In the genomic region with DNA sequence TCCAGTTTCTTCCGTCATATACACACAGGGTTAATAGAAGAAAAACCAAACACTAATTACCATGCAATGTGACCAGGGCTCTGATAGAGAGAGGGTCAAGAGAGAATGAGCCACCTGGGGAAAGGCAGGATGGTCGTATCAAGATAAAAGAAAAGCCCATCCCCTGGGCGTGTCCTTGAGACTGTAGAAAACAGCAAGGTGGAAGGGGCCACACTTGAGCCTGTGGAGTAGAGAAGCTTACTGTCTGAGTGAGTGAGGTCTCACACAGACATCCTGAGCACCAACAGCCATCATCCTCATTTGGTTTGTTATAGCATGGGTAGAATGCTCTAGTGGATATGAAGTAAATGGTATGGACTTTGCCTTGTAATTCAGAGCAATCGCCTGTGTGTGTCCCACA, we compare ENCODE assay signal across 31 mouse cellular contexts.
"Had no signal": no experiment of that assay in that cellular context is flagged by ENCODE, and none has a peak within 500 bp of the region (broad histone marks: within the 10 kb centered on the region; RNA-seq: fewer than 3 reads in every experiment).

No protein-coding gene starts in this region.

- H3K4me1 ChIP-seq: liver, embryonic 12.5 days; liver, embryonic 13.5 days; liver, embryonic 15.5 days had no signal

- H3K36me3 ChIP-seq: limb, embryonic 10.5 days; limb, embryonic 12.5 days; limb, embryonic 13.5 days; limb, embryonic 15.5 days; liver, embryonic 12.5 days; liver, embryonic 13.5 days; liver, embryonic 15.5 days; lung, embryonic 15.5 days; midbrain, embryonic 10.5 days; midbrain, embryonic 12.5 days; midbrain, embryonic 13.5 days; midbrain, embryonic 15.5 days; neural tube, embryonic 12.5 days had no signal

- H3K27me3 ChIP-seq: limb, embryonic 15.5 days had no signal

- ATAC-seq: liver, embryonic 12.5 days; liver, postnatal 0 days; lung, postnatal 0 days; midbrain, embryonic 13.5 days; midbrain, embryonic 15.5 days; midbrain, embryonic 16.5 days had no signal

- H3K9ac ChIP-seq: limb, embryonic 12.5 days; limb, embryonic 13.5 days; limb, embryonic 15.5 days; liver, embryonic 12.5 days; liver, embryonic 13.5 days; liver, embryonic 14.5 days; liver, embryonic 15.5 days; liver, postnatal 0 days; lung, embryonic 14.5 days; lung, embryonic 15.5 days; midbrain, embryonic 12.5 days; midbrain, embryonic 13.5 days; midbrain, embryonic 15.5 days; neural tube, embryonic 12.5 days had no signal

- H3K4me2 ChIP-seq: limb, embryonic 12.5 days; limb, embryonic 13.5 days; limb, embryonic 15.5 days; liver, embryonic 11.5 days; liver, embryonic 12.5 days; liver, embryonic 13.5 days; liver, embryonic 15.5 days; lung, embryonic 14.5 days; lung, embryonic 15.5 days; midbrain, embryonic 11.5 days; midbrain, embryonic 12.5 days; midbrain, embryonic 13.5 days; midbrain, embryonic 15.5 days; neural tube, embryonic 12.5 days had no signal

- H3K4me3 ChIP-seq: limb, embryonic 10.5 days; limb, embryonic 12.5 days; limb, embryonic 13.5 days; limb, embryonic 15.5 days; liver, embryonic 12.5 days; liver, embryonic 13.5 days; liver, embryonic 15.5 days; lung, embryonic 15.5 days; megakaryocyte, embryonic 14.5 days; midbrain, embryonic 10.5 days; midbrain, embryonic 12.5 days; midbrain, embryonic 13.5 days; midbrain, embryonic 15.5 days; myocyte; neural tube, embryonic 12.5 days had no signal

- H3K9me3 ChIP-seq: limb, embryonic 10.5 days; limb, embryonic 12.5 days; limb, embryonic 13.5 days; limb, embryonic 15.5 days; liver, embryonic 12.5 days; liver, embryonic 13.5 days; liver, embryonic 15.5 days; lung, embryonic 15.5 days; megakaryocyte, embryonic 14.5 days; midbrain, embryonic 10.5 days; midbrain, embryonic 12.5 days; midbrain, embryonic 13.5 days; midbrain, embryonic 15.5 days; neural tube, embryonic 12.5 days had no signal

- H3K27ac ChIP-seq: limb, embryonic 10.5 days; limb, embryonic 12.5 days; limb, embryonic 13.5 days; limb, embryonic 15.5 days; liver, embryonic 12.5 days; liver, embryonic 13.5 days; liver, embryonic 14.5 days; liver, embryonic 15.5 days; lung, embryonic 15.5 days; macrophage; midbrain, embryonic 10.5 days; midbrain, embryonic 12.5 days; midbrain, embryonic 13.5 days; midbrain, embryonic 15.5 days; neural tube, embryonic 12.5 days had no signal

- DNase-seq: left cerebral cortex, postnatal 4 days; liver, embryonic 13.5 days; liver, postnatal 0 days; lung, adult 18-20 months; lung, adult 2 months; lung, embryonic 14.5 days; lung, postnatal 10 days; lung, postnatal 14 days; lung, postnatal 36 days; lung, postnatal 4 days; midbrain, embryonic 14.5 days had no signal
